Mouse (Mus musculus): ENCODE data around the gene Vmn1r85.

The Vmn1r85 gene

GRCm38 (mm10) chr7:13037901-13038555 is 56.9 kb downstream of the Vmn1r85 start, which contains the start of gene Ube2m:
Ube2m (minus strand) TSS chr7:13038275.
- peak; percentile 100 for DNase-seq

- no peak for DNase-seq
Observed at GRCm38 (mm10) chr7:13037366-13037765, 57.6 kb downstream of the Vmn1r85 start.

- no peak for DNase-seq
Observed at GRCm38 (mm10) chr7:13036806-13037205, 58.2 kb downstream of the Vmn1r85 start.

GRCm38 (mm10) chr7:13035211-13035855 is 59.6 kb downstream of the Vmn1r85 start:
- peak; percentile 61 to 62 for DNase-seq

GRCm38 (mm10) chr7:13034148-13034977 is 60.6 kb downstream of the Vmn1r85 start, which contains the start of gene Chmp2a:
Chmp2a (minus strand) TSS chr7:13034807.
- peak; percentile 99 for DNase-seq

- peak in 1 of 2 experiments; percentile 20 for DNase-seq
Observed at GRCm38 (mm10) chr7:13033451-13034147, 61.4 kb downstream of the Vmn1r85 start.

All from cerebellum, postnatal 10 days (tissue).